Mouse (Mus musculus) erythroblast, embryonic 14.5 days (primary cell): ENCODE data around the gene Sbf1.

Experiments
- GATA1 ChIP-seq: IDR thresholded peaks from 2 replicates; pipeline ENCODE4 v1.6.1; 2012; ENCODE audit warnings: low read length, inconsistent platforms, mixed read lengths
- TAL1 ChIP-seq: IDR thresholded peaks from 3 replicates; pipeline ENCODE4 v1.6.1; 2012; ENCODE audit warnings: low read length, inconsistent platforms, mixed read lengths

DNA sequence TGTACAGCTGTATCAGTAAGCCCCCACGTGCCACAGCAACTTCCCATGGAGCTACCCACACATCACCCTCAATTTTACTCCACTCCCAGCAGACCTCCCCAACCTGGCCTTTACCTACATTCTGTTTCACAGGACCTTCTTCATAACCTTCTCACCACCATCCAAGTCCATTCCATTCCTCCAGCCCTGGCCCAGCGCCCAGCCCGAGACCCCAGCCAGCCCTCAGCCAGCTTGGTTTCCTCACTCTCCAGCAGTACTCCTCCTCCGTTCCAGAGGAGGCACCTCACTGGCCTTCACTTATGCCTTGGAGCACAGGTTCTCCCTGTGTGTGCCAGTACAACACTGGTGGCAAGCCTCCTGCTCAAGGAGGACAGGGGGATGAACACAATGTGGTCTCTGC, 1.8 kb downstream of the Sbf1 start:
- TF ChIP-seq TAL1 (no peak), GATA1 (no peak)
